Mouse (Mus musculus): ENCODE results near the gene Inha. TPM values are rescaled to one million over a fixed set of nuclear protein-coding genes. Genes with fewer than 3 reads are reported as not detected.

Inha gene
- total and polyA plus RNA-seq, 3 experiments: not detected

GRCm38 (mm10) chr1:75478497-75478896, 28.4 kb upstream of the Inha start:
- TF ChIP-seq CHD1 (IDR thresholded peaks at IDR 0.05; ENCODE audit: low read depth, low read length): 0 out of 2 replicates have a peak, but pooled peaks have one; percentile 14
- no peak for TF ChIP-seq CHD2 (IDR thresholded peaks at IDR 0.05; ENCODE audit: low read length)
- peak overlapping the region; percentile 39 for H3K27ac ChIP-seq (ENCODE audit: control insufficient read depth, low read depth, low read length)

GRCm38 (mm10) chr1:75478916-75479634, 27.8 kb upstream of the Inha start, which contains the start of the genes Chpf and Tmem198:
Chpf (minus strand) TSS chr1:75479307.
Tmem198 (plus strand) TSS chr1:75479532.
- Histone ChIP-seq H3K9ac (ENCODE audit: control insufficient read depth, low read depth, low read length, poor library complexity, severe bottlenecking) (peak within 1 kb of the TSS; percentile 89), H3K79me2 (ENCODE audit: control insufficient read depth, insufficient read depth, low read length, poor library complexity) (peaks cover 3% of the 10 kb centered on the region; the same call in 1 of the 2 replicates), H3K9me3 (replicated peaks; ENCODE audit: insufficient read depth, low read length) (no peaks in the 10 kb centered on the region), H3K27me3 (ENCODE audit: control insufficient read depth in 1 of 2, insufficient read depth in 2 of 2, low read length in 2 of 2) (no peaks in the 10 kb centered on the region), H3K27ac (ENCODE audit: control insufficient read depth, low read depth, low read length) (peak within 1 kb of the TSS; percentile 39), H3K4me3 (ENCODE audit: control insufficient read depth in 1 of 2, insufficient read depth in 1 of 2, low read depth in 2 of 2, low read length in 2 of 2) (peak within 1 kb of the TSS; percentile 86 to 90), H3K4me1 (ENCODE audit: control insufficient read depth in 1 of 2, insufficient read depth in 2 of 2, low read length in 2 of 2) (0 out of 4 replicates have a peak, but pooled peaks cover 0 to 4% of the 10 kb centered on the region in 2 experiments), H3K36me3 (ENCODE audit: control insufficient read depth in 1 of 2, insufficient read depth in 2 of 2, low read length in 2 of 2) (peaks cover 0 to 5% of the 10 kb centered on the region in 2 experiments; a peak in 3 of 4 replicates)
- DNase-seq (ENCODE audit: low read depth, low spot score): peak; percentile 97
- no peak for TF ChIP-seq ZNF384 (IDR thresholded peaks at IDR 0.05; ENCODE audit: low read depth, low read length)
- peak; percentile 75; the same call in 1 of the 2 replicates for TF ChIP-seq GABPA (IDR thresholded peaks at IDR 0.05; ENCODE audit: low read depth, low read length)
- peak; percentile 82 for TF ChIP-seq HCFC1 (IDR thresholded peaks at IDR 0.05; ENCODE audit: low read depth, low read length)
- TF ChIP-seq TBP (IDR thresholded peaks at IDR 0.05; ENCODE audit: low read depth, low read length): 0 out of 2 replicates have a peak, but pooled peaks have one; percentile 27
- no peak for TF ChIP-seq USF2 (IDR thresholded peaks at IDR 0.05; ENCODE audit: borderline replicate concordance in 1 of 2, insufficient read depth in 1 of 2, low read depth in 1 of 2, low read length in 2 of 2)
- TF ChIP-seq TCF12 (IDR thresholded peaks at IDR 0.05; ENCODE audit: low read depth, low read length): peak; percentile 9; the same call in 1 of the 2 replicates
- peak; percentile 86 for TF ChIP-seq ELF1 (IDR thresholded peaks at IDR 0.05; ENCODE audit: low read depth, low read length)
- peak; percentile 80 to 91; a peak in 3 of 4 replicates for TF ChIP-seq POLR2A (IDR thresholded peaks at IDR 0.05; ENCODE audit: control insufficient read depth in 1 of 2, insufficient read depth in 1 of 2, low read depth in 1 of 2, low read length in 2 of 2, poor library complexity in 1 of 2)
- no peak for TF ChIP-seq MEF2A (IDR thresholded peaks at IDR 0.05; ENCODE audit: extremely low read depth, insufficient replicate concordance, low read depth, low read length, poor library complexity, severe bottlenecking)
- TF ChIP-seq ETS1 (IDR thresholded peaks at IDR 0.05; ENCODE audit: low read depth, low read length): peak; percentile 48; the same call in 1 of the 2 replicates
- TF ChIP-seq SMC3 (IDR thresholded peaks at IDR 0.05; ENCODE audit: low read depth, low read length): no peak
- TF ChIP-seq SIN3A (IDR thresholded peaks at IDR 0.05; ENCODE audit: low read length): peak; percentile 96
- TF ChIP-seq MAZ (IDR thresholded peaks at IDR 0.05; ENCODE audit: low read depth, low read length): peak; percentile 97
- TF ChIP-seq NRF1 (IDR thresholded peaks at IDR 0.05; ENCODE audit: insufficient read depth, low read depth, low read length, poor library complexity, severe bottlenecking): 0 out of 2 replicates have a peak, but pooled peaks have one; percentile 4
- peak; percentile 17; the same call in 1 of the 2 replicates for TF ChIP-seq MAX (IDR thresholded peaks at IDR 0.05; ENCODE audit: low read length)
- TF ChIP-seq USF1 (IDR thresholded peaks at IDR 0.05; ENCODE audit: low read depth, low read length): peak; percentile 25; the same call in 1 of the 2 replicates
- peak; percentile 94 for TF ChIP-seq MXI1 (IDR thresholded peaks at IDR 0.05; ENCODE audit: low read depth, low read length)
- 0 out of 2 replicates have a peak, but pooled peaks have one; percentile 51 for TF ChIP-seq ZMIZ1 (IDR thresholded peaks at IDR 0.05; ENCODE audit: low read depth, low read length)
- 0 out of 2 replicates have a peak, but pooled peaks have one; percentile 48 for TF ChIP-seq POLR2AphosphoS2 (IDR thresholded peaks at IDR 0.05; ENCODE audit: low read length)
- TF ChIP-seq NELFE (IDR thresholded peaks at IDR 0.05; ENCODE audit: low read depth, low read length): peak; percentile 79
- TF ChIP-seq CHD1 (IDR thresholded peaks at IDR 0.05; ENCODE audit: low read depth, low read length): 0 out of 2 replicates have a peak, but pooled peaks have one; percentile 90

More at GRCm38 (mm10) chr1:75478497-75478896, 28.4 kb upstream of the Inha start:
- H3K9ac ChIP-seq (ENCODE audit: control insufficient read depth, low read depth, low read length, poor library complexity, severe bottlenecking): peak overlapping the region; percentile 89
- H3K9me3 ChIP-seq (replicated peaks; ENCODE audit: insufficient read depth, low read length): no peaks in the 10 kb centered on the region
- peak overlapping the region; percentile 86 to 90 for H3K4me3 ChIP-seq (ENCODE audit: control insufficient read depth in 1 of 2, insufficient read depth in 1 of 2, low read depth in 2 of 2, low read length in 2 of 2)
- peaks cover 0 to 5% of the 10 kb centered on the region in 2 experiments; a peak in 3 of 4 replicates for H3K36me3 ChIP-seq (ENCODE audit: control insufficient read depth in 1 of 2, insufficient read depth in 2 of 2, low read length in 2 of 2)
- no peaks in the 10 kb centered on the region for H3K27me3 ChIP-seq (ENCODE audit: control insufficient read depth in 1 of 2, insufficient read depth in 2 of 2, low read length in 2 of 2)
- H3K4me1 ChIP-seq (ENCODE audit: control insufficient read depth in 1 of 2, insufficient read depth in 2 of 2, low read length in 2 of 2): 0 out of 4 replicates have a peak, but pooled peaks cover 0 to 4% of the 10 kb centered on the region in 2 experiments
- peaks cover 3% of the 10 kb centered on the region; the same call in 1 of the 2 replicates for H3K79me2 ChIP-seq (ENCODE audit: control insufficient read depth, insufficient read depth, low read length, poor library complexity)
- peak; percentile 57 for DNase-seq (ENCODE audit: low read depth, low spot score)
